Mouse (Mus musculus) heart, postnatal 0 days (tissue): ENCODE measurements around the gene Eif3d.

Experiments
- CTCF ChIP-seq: IDR thresholded peaks from 2 replicates; pipeline ENCODE4 v1.5.1; 2016; ENCODE audit warnings: antibody characterized with exemption, control low read depth, low read depth
- EP300 ChIP-seq: IDR thresholded peaks from 2 replicates; pipeline ENCODE4 v1.6.1; 2016; ENCODE audit warnings: antibody characterized with exemption, low read depth

GRCm38 (mm10) chr15:77977663-77978062 is 7.0 kb upstream of the Eif3d start:
- TF ChIP-seq EP300 (no peak), CTCF (no peak)
